Comparison of ENCODE assay signal across 8 mouse cellular contexts in the genomic region with DNA sequence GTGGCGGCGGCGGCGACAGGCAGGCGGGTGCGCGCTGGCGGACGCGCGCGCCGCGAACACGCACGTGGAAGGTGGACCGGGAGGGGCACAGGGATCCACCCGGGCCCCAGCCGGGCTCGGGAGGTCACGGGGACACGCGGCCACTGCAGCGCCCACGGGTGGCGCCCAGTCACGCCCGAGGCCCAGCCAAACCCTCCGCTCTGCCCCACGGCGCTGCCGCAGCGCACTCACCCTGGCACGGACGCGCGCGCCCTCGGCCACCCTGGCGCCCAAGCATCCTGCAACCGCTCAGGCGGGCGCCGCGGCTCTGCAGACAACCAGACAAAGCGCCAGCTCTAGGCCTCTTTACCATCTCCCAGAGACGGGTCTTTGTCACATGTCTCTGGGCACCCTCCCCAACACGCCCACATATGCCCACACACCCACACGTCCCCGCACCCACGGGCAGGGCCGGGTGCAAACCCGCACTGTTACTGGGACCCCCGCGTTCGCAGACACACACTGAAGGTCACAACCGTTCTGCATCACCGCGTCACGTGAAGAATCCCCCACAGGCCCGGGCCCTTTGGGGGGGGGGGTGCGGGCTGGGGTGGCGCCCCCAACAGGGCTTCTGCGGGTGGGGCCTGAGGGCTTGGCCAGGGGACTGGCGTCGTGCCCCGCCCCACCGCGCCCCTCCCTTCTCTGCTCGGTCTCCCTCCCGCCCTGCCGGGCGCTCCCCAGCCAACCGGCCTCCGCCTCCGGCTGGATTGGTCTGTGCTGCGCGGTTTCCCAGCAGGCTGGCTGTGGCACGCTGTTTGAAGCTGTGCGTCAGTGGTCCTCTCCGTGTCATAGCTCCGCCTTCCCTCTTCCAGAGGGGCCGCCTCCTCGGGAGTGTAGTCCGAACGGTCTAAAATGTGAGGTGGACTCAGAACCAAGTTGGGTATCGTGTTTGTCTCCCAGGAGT. TPM values are rescaled to one million over a fixed set of nuclear protein-coding genes. Genes with fewer than 3 reads are reported as not detected.
DNase-seq lines count a peak whose midpoint lies in the region; TF ChIP-seq lines count a peak whose summit lies in the region.

A gene (minus strand): TSS at position 517 of the 943 bp plus-strand sequence.

- intact Hi-C loops in left cerebral cortex, adult 2 months (cut with DNase I) = loop anchor here (2.0 kb wide), 1 partner anchor 105 kb away; a partner anchor contains a TSS

- H3K79me2 ChIP-seq in macrophage (ENCODE audit: inconsistent target) = no peaks in the 10 kb centered on the region

- peak; percentile 34 for TF ChIP-seq CTCF in left cerebral cortex, adult 2 months (IDR thresholded peaks at IDR 0.05)

- no peaks in the 10 kb centered on the region for H3K36me3 ChIP-seq in macrophage (ENCODE audit: inconsistent target)

- DNase-seq in adipocyte (ENCODE audit: low spot score) = peak; percentile 82
- peak; percentile 96 for DNase-seq in embryo, embryonic 10 days (ENCODE audit: low spot score)
- DNase-seq in gastrocnemius, postnatal 10 days = peak; percentile 80
- DNase-seq in hindlimb bud, embryonic 11.5 days (ENCODE audit: extremely low spot score, low read depth, low spot score) = peak; percentile 79
- peak; percentile 89 to 90 for DNase-seq in left cerebral cortex, adult 2 months (ENCODE audit: extremely low spot score in 1 of 2, low spot score in 2 of 2)
- peak; percentile 92 for DNase-seq in right cerebral cortex, postnatal 25 days
- DNase-seq in yolk sac, embryonic 10.5 days (ENCODE audit: low spot score) = peak; percentile 92

- WGBS in macrophage (ENCODE audit: missing documents) = under 1% methylated on average over 66 of the region's 87 CpGs

- H3K27ac ChIP-seq in left cerebral cortex, adult 2 months = peak within 1 kb of the TSS; percentile 96
- H3K27ac ChIP-seq in macrophage = no peak within 1 kb of the TSS

- H3K4me3 ChIP-seq in left cerebral cortex, adult 2 months = peak within 1 kb of the TSS; percentile 93
- H3K4me3 ChIP-seq in macrophage (ENCODE audit: inconsistent target) = peak within 1 kb of the TSS; percentile 24; the same call in 1 of the 2 replicates

RNA-seq across cellular contexts. Expression of the gene that starts here (rescaled TPM):
- total RNA-seq in gastrocnemius, postnatal 10 days (2021) = 1 to 10 TPM; 5.1 to 7.1 TPM
- total RNA-seq in left cerebral cortex, adult 2 months (2021) = 10 to 100 TPM; 41.2 to 44.9 TPM
- total RNA-seq in macrophage (2018; cell fraction: chromatin; rRNA removed) = 1 to 10 TPM in 7 of 26 experiments, under 1 TPM in 10, not detected in 9; 0.22 to 3.8 (median 0.82) TPM
- total RNA-seq in macrophage (2018; cell fraction: cytosol; rRNA removed) = 1 to 10 TPM in 9 of 26 experiments, under 1 TPM in 11, not detected in 6; 0.03 to 2.1 (median 0.93) TPM
- total RNA-seq in macrophage (2018; cell fraction: nucleus; rRNA removed) = 1 to 10 TPM in 10 of 26 experiments, under 1 TPM in 8, not detected in 8; 0.14 to 5.4 (median 1.1) TPM
- polyA plus RNA-seq in macrophage (2018) = 0.61 to 2.0 TPM (median 1.0 TPM) in 3 replicates

Comparison
In these comparisons a context has a peak if more than half of its experiments do, and no peak if none do; other contexts are left out.
1. RNA of the gene that starts here (total RNA-seq): 41.2 to 44.9 TPM in left cerebral cortex, adult 2 months; 5.1 to 7.1 TPM in gastrocnemius, postnatal 10 days; every median in the first group is over 4 times any median in the second.
2. Peak in every context shown above with its lines, with median percentiles within 50 percentile points of each other: DNase-seq.